Mouse (Mus musculus) stomach, postnatal 0 days (tissue): ENCODE measurements around the gene Mast1.

Source experiments
- CTCF ChIP-seq: IDR thresholded peaks from 2 replicates; pipeline ENCODE4 v1.5.1; 2016; ENCODE audit warnings: antibody characterized with exemption, low read depth, mild to moderate bottlenecking, moderate library complexity
- EP300 ChIP-seq: optimal IDR thresholded peaks from 2 replicates; pipeline ENCODE3; 2016; ENCODE audit warnings: antibody characterized with exemption

- no peak for TF ChIP-seq EP300
- no peak for TF ChIP-seq CTCF
Measured at GRCm38 (mm10) chr8:84912391-84912790, 24.8 kb downstream of the Mast1 start.
